Mouse (Mus musculus) E14TG2a.4 (cell line): ENCODE data around the gene Syngr1.

Experiments
- CTCF ChIP-seq: conservative IDR thresholded peaks from 2 replicates; pipeline ENCODE4 v1.5.1; 2014; ENCODE audit warnings: low read length
- POU5F1 ChIP-seq: IDR thresholded peaks from 2 replicates; pipeline ENCODE4 v1.6.1; 2014; ENCODE audit warnings: low read length, borderline replicate concordance

DNA sequence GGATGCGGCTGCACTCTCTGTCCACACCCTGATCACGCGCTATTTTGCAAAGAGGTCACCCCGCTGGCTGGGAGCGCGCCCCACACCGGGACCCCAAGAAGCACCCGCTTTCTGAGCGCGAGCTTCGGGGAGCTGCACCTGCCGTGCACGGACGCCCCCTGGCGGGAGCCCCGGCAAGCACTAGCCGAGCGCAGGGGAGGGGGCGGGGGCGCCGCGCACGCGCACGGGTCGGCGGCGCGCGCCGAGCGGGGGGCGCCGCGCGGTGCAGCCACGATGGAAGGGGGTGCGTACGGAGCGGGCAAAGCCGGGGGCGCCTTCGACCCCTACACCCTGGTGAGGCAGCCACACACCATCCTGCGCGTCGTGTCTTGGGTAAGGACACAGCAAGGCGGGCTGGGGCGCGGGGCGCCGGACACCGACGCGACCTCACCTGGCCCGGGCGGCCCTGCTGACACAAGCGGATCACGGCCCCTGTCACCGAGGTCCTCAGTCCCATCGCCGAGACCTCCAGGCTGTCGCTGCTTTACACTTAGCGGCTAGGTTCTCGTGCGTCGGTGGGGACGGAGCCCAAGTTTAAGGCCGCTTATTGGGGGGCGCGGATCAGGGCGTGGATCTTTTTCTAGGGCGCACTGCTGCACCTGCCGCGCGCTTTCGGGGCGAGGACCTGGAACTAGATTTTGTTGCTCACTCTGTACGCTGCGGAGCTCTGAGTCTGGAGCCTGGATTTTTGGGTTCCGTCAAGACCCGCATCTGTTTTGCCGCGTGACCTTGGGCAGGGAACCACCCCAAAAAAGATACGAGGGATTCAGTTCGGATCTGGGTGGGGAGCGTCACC lies at the start of gene Syngr1, which contains the start of gene Rpl3:
- TF ChIP-seq CTCF (no peak), POU5F1 (no peak; the same call in 1 of the 2 replicates)
